Mouse (Mus musculus) heart, postnatal 0 days (tissue): Measurements from ENCODE around the gene Sprn.

Experiments used
- CTCF ChIP-seq: IDR thresholded peaks from 2 replicates; pipeline ENCODE4 v1.5.1; 2016; ENCODE audit warnings: antibody characterized with exemption, control low read depth, low read depth
- EP300 ChIP-seq: IDR thresholded peaks from 2 replicates; pipeline ENCODE4 v1.6.1; 2016; ENCODE audit warnings: antibody characterized with exemption, low read depth

DNA sequence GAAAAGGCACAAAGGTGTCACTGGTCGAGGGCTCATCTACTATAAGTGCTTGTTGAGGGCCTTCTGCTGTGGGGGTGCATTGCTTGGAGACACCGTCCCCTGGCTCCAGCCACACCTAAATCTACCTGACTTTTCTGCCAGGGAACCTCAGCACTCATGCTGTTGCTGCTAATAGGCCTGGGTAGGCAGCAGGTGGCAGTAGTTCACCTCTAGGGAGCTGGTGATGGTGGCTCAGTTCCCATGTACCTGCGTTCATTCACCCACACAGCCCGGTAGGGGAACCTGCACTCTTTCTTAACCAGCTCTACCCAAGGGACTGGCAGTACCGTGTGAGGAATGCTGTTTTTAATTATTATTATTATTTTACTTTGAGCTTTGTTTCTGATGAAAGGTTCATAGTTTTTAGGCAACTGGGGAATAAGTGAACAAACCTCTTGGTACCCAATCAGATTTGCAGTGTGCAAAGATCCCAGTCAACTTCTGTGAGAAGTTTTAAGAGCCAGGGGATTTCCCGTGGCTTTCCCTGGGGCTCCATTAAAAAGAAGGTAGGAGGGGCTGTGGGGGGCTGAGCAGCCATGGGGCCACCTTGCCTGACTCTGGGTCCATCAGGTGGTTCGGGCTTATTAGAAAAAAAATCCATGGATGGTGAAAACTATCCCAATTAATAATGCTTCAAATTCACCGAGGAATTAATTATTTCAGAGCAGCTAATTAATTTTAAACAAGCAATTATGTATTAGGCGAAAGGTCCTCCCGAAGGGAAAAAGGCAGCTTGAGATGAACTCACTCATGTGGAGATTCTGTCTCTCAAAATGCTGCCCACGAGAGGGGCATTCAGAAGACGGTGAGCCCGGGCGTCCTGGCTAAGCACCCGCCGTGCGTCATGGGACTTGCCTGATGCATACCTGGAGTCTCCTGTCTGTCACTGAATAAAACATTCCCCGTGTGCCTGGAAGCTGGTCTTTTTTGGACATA lies 32.3 kb upstream of the Sprn start:
- TF ChIP-seq CTCF (peak; percentile 24; the same call in 1 of the 2 replicates), EP300 (no peak)
